Mouse (Mus musculus) cerebral cortex, adult 2 months (tissue): ENCODE data around the gene Gm10912.

ENCODE experiments used
- WGBS: fragments of 180-500 bp; shearing (Covaris S2); methylation state at CpG from one replicate; pipeline ENCODE4 v1.1.7; 2018; 5-methylcytosine and 5-hydroxymethylcytosine counted together

Gene Gm10912

DNA sequence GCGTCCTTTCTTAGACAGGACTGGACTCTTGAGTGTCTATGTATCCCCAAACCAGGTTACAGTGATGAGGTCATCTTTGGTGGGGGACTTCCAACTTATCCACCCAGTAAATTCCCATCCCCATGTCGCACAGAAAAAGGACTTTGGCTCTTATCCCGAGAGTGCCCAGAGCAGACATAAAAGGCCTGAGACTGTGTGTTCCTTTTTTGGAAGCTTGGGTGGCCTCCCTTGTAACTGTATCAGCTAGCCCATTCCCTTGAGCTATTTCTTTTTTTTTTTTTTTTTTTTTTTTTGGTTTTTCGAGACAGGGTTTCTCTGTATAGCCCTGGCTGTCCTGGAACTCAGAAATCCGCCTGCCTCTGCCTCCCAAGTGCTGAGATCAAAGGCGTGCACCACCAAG, at the start of gene Gm10912:
Gm10912 (plus strand) TSS at position 301 of the 400 bp plus-strand sequence.
- 75% methylated on average over 6 of the region's 6 CpGs for WGBS

GRCm38 (mm10) chr2:104023096-104023495, 42.5 kb upstream of the Gm10912 start:
- 91% methylated on average over 7 of the region's 7 CpGs for WGBS

GRCm38 (mm10) chr2:104024656-104025055, 41.0 kb upstream of the Gm10912 start:
- whole genome bisulfite sequencing: 96% methylated on average over 4 of the region's 4 CpGs

DNA sequence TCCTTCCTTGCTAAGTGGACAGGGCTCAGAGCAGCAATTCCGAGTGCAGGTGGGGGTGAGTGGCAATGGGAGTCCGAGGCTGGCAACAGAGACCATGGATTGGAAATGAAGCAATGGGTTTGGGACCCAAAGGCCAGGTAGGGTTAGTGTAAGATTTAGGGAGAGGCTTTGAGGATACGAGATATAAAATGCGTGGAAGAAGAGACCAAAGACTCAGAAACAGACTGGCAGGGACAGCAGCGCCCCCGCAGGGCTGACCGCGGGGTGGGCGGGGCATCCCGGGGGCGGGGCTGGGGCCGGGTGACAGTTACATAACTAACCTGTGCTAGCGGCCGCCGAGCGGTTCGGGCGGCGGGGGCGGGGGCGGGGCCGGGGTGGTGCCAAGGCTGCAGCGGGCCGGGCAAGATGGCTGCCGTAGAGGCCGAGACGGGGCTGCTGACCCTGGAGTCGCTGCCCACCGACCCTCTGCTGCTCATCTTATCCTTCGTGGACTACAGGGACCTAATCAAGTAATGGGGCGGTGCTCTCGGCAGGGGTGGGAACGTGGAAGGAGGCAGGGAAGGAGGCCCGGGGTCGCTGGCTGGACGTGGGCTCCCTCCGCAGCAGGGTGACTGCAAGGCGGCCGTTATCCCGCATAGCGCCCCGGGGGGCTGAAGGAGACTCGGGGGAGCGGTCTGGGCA, 38.0 kb upstream of the Gm10912 start, which contains the start of gene Fbxo3:
Fbxo3 (plus strand) TSS at position 264 of the 681 bp plus-strand sequence.
- 1% methylated on average over 39 of the region's 44 CpGs for WGBS

- WGBS: 1% methylated on average over 32 of the region's 32 CpGs
Observed at GRCm38 (mm10) chr2:104028139-104028723, 37.4 kb upstream of the Gm10912 start, which contains the start of gene 4931422A03Rik. TSS of gene 4931422A03Rik (minus strand) at chr2:104028361.

GRCm38 (mm10) chr2:104029074-104029473, 36.6 kb upstream of the Gm10912 start:
- WGBS: 42% methylated on average over 2 of the region's 2 CpGs

GRCm38 (mm10) chr2:104030381-104030780, 35.2 kb upstream of the Gm10912 start:
- 75% methylated on average over 3 of the region's 3 CpGs for WGBS

- WGBS: 92% methylated on average over 3 of the region's 3 CpGs
Observed at GRCm38 (mm10) chr2:104032056-104032455, 33.6 kb upstream of the Gm10912 start.

- WGBS: 32% methylated on average over 3 of the region's 3 CpGs
Observed at GRCm38 (mm10) chr2:104034832-104035472, 30.7 kb upstream of the Gm10912 start.

- WGBS: 70% methylated on average over 6 of the region's 6 CpGs
Observed at GRCm38 (mm10) chr2:104035595-104035994, 30.0 kb upstream of the Gm10912 start.

DNA sequence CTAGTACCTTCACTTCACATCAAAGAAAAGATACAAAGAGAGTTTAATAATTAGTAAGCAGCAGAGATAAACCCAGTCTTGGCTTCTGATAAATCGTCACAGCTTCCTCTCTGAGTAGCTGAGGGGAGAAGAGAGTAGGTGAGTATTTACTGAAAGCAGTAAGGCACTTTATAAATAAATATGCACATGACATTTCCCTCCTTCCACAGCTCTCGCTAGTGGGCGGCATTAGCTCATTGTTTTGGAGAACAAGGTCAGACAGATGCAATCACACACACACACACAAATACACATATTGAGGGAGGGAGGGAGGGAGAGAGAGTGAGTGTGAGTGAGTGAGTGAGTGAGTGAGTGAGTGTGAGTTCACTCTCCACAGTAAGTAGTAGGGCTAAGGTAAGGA, 29.3 kb upstream of the Gm10912 start:
- WGBS: 50% methylated on average over 3 of the region's 3 CpGs

GRCm38 (mm10) chr2:104038236-104038635, 27.4 kb upstream of the Gm10912 start:
- 77% methylated on average over 2 of the region's 2 CpGs for WGBS

- 54% methylated on average over 5 of the region's 5 CpGs for WGBS
Observed at GRCm38 (mm10) chr2:104041632-104042031, 24.0 kb upstream of the Gm10912 start.

DNA sequence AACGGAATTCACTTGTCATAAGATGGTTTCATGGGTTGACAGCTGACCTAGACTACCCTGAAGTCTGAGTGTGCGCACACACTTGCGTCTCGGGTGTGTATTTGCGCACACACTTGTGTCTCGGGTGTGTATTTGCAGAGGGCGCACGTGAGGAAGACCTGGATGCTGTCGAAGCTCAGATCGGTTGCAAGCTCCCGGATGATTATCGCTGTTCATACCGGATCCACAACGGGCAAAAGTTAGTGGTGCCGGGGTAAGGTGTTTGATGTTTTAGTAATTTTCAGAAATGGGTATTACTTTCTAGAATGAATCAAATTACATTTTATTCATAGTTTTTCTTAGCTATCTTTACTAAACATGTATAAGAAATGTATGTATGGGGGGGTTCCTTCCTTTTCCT, 22.9 kb upstream of the Gm10912 start:
- WGBS: 94% methylated on average over 15 of the region's 15 CpGs

DNA sequence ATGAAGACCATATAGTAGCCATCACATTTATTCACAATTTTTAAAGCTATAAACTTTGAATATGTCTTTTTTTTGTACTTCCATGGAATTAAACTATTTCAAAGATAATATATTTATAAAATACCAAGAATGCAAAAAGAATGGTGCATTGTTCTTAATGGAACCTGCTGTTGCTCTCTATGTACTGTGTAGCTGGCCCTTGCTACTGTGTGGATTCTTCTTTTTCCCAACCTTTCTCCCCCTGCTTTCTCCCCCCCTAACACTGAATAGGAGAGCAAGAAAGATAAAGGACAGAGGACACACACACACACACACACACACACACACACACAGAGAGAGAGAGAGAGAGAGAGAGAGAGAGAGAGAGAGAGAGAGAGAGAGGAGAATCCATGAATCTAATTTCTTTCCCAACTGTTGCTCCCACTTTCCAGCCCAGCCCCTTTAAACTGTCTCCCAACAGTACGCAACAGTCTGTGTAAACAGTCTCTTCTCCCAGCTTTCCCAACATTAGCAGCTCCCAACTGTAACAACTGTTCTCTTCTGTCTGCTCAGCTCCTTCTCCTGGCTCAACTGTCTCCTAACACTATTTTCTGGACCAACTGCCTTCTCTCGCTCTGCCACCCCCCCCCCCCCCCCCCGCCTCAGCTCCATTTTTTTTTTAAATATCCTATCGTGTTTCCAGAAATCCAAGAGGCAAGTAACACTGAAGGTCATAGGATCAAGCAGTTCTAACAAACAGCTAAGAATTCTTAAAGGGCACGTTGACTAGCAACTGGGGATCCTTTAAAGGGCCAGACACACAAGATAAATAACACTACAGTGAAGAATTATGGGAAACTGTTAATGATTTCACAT, 21.8 kb upstream of the Gm10912 start:
- 53% methylated on average over 5 of the region's 5 CpGs for WGBS

DNA sequence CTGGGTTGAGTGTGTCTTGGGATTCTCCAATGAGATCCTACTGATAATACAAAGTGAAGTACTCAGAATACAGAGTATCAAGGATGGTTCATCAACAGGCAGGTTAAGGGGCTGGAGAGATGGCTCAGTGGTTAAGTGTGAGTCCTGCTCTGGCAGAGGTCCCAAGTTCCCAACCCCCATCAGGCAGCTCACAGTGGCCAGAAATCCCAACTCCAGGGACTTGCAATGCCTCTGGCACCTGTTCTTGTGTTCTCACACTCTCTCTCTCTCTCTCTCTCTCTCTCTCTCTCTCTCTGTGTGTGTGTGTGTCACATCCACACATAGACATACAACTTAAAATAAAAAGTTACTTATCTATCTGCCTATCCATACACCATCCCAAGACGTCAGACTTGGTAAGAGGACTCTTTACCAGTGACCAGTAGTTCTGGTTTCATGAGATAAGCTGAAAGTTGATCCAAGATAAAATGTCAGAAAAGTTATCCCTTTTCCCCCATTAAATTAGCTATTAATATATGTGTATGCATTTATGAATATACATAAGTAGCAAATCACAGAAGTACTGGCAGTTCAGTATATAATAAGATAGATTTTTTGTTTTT, 21.0 kb upstream of the Gm10912 start:
- 94% methylated on average over 1 of the region's 1 CpGs for WGBS

- WGBS: 90% methylated on average over 1 of the region's 1 CpGs
Observed at GRCm38 (mm10) chr2:104058381-104058780, 7.2 kb upstream of the Gm10912 start.

- 95% methylated on average over 4 of the region's 4 CpGs for WGBS
Observed at GRCm38 (mm10) chr2:104058954-104059353, 6.7 kb upstream of the Gm10912 start.

- WGBS: 59% methylated on average over 10 of the region's 10 CpGs
Observed at GRCm38 (mm10) chr2:104059786-104060185, 5.8 kb upstream of the Gm10912 start.

DNA sequence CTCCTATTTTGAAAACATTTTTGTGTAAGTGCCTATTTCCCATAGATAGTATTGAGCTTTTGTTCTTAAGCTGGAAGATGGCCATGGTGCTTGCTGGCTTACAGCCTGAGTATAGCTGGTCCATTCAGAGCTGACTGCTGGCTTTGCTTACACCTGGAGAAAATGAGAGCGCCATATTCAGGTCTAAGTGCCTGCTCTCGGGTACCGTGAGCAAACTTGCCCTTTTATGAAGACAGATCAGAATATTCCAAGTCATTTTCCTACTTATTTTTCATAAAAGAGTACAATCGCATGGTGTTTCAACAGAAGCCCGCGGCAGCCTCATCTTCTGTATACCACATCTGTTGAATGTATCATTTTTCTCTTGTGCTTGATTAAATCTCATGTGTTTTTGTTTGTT, 4.6 kb upstream of the Gm10912 start:
- WGBS: 87% methylated on average over 6 of the region's 6 CpGs

- WGBS: 80% methylated on average over 2 of the region's 2 CpGs
Observed at GRCm38 (mm10) chr2:104064152-104064551, 1.5 kb upstream of the Gm10912 start.
